In the genomic region with DNA sequence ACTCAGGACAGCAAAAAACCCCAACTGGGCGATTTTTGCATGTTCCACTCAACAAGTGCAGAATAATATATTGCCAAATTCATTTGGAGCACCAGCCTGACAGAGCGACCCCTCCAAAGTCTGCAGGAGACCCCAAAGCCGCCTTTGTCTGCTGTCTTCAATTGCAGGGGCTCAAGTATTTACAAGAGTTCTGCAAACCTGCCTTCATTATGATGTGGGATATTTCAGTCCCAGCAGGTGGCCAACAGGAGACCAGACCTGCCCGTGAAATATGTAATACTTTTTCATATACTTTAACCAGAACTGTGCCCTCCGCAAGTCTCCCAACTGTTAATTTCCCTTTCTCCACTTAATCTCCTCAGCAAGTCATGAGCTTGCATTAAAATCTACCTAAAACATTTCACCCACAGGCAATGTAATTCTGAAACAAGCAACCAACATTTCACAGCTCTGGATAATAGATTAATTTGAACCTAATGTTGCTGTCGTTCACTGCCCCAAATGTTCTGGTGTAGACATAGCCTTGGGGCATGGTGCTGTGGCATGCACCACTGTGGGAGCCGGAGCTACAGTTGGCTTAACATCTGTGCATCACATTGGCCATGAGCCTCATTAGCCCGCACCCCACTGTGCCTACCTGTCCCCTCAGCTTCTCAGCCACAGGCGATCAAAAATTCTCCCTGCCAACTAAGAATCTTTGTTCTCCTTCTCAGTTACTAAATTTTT, we compare ENCODE assay signal across 17 mouse cellular contexts.
DNase-seq lines count a peak whose midpoint lies in the region; ATAC-seq and TF ChIP-seq lines count a peak whose summit lies in the region.
"Had no signal": no experiment of that assay in that cellular context is flagged by ENCODE, and none has a peak within 500 bp of the region (broad histone marks: within the 10 kb centered on the region; RNA-seq: fewer than 3 reads in every experiment).

No protein-coding gene starts in this region.

- H3K27me3 ChIP-seq in lung, embryonic 14.5 days (ENCODE audit: insufficient read depth, low read length), result no peaks in the 10 kb centered on the region
- H3K27me3 ChIP-seq in embryonic facial prominence, embryonic 13.5 days, result peaks cover 12% of the 10 kb centered on the region; the same call in 1 of the 2 replicates
- no peaks in the 10 kb centered on the region for H3K27me3 ChIP-seq in limb, embryonic 10.5 days (ENCODE audit: low read depth, poor library complexity, severe bottlenecking)
- H3K27me3 ChIP-seq: embryonic facial prominence, embryonic 12.5 days; forebrain, embryonic 15.5 days had no signal

- H3K27ac ChIP-seq in lung, embryonic 14.5 days (ENCODE audit: low read depth), result peak overlapping the region; percentile 65
- H3K27ac ChIP-seq in embryonic facial prominence, embryonic 13.5 days, result no peak overlapping the region
- peak overlapping the region; percentile 91 for H3K27ac ChIP-seq in limb, embryonic 10.5 days
- H3K27ac ChIP-seq: embryonic facial prominence, embryonic 12.5 days; forebrain, embryonic 15.5 days had no signal

- no peak for ATAC-seq in lung, embryonic 14.5 days (ENCODE audit: insufficient read depth)
- ATAC-seq in embryonic facial prominence, embryonic 13.5 days (ENCODE audit: insufficient number of reproducible peaks, insufficient read depth, low FRiP score, low TSS enrichment, low read depth), result 0 out of 2 replicates have a peak, but pooled peaks have one; percentile 62
- ATAC-seq in activated CD4-positive, CD25-positive, alpha-beta regulatory T cell, adult 4 months, result no peak
- ATAC-seq: CD4-positive, CD25-positive, alpha-beta regulatory T cell, adult 4 months; forebrain, embryonic 15.5 days; intestine, embryonic 16.5 days; liver, postnatal 0 days had no signal

- intact Hi-C loops in left cerebral cortex, postnatal 36 days (cut with DNase I), result no loop called here

- H3K4me2 ChIP-seq in lung, embryonic 14.5 days, result no peak overlapping the region
- H3K4me2 ChIP-seq in embryonic facial prominence, embryonic 13.5 days, result no peak overlapping the region
- H3K4me2 ChIP-seq: embryonic facial prominence, embryonic 12.5 days; forebrain, embryonic 15.5 days; midbrain, embryonic 11.5 days had no signal

- WGBS in lung, embryonic 14.5 days, result 71% methylated on average over 9 of the region's 9 CpGs
- WGBS in embryonic facial prominence, embryonic 13.5 days, result 54% methylated on average over 9 of the region's 9 CpGs
- WGBS in limb, embryonic 10.5 days, result 39% methylated on average over 9 of the region's 9 CpGs

- H3K4me3 ChIP-seq in lung, embryonic 14.5 days (ENCODE audit: low read depth, low read length), result no peak overlapping the region
- H3K4me3 ChIP-seq in embryonic facial prominence, embryonic 13.5 days, result no peak overlapping the region
- no peak overlapping the region for H3K4me3 ChIP-seq in limb, embryonic 10.5 days
- H3K4me3 ChIP-seq: embryonic facial prominence, embryonic 12.5 days; forebrain, embryonic 15.5 days had no signal

- no peak overlapping the region for H3K9ac ChIP-seq in lung, embryonic 14.5 days
- H3K9ac ChIP-seq in embryonic facial prominence, embryonic 13.5 days, result no peak overlapping the region
- H3K9ac ChIP-seq: embryonic facial prominence, embryonic 12.5 days; forebrain, embryonic 15.5 days; liver, postnatal 0 days had no signal

- no peaks in the 10 kb centered on the region for H3K36me3 ChIP-seq in lung, embryonic 14.5 days (ENCODE audit: insufficient read depth)
- H3K36me3 ChIP-seq in embryonic facial prominence, embryonic 13.5 days, result no peaks in the 10 kb centered on the region
- H3K36me3 ChIP-seq in limb, embryonic 10.5 days, result no peaks in the 10 kb centered on the region
- H3K36me3 ChIP-seq: embryonic facial prominence, embryonic 12.5 days; forebrain, embryonic 15.5 days had no signal

- TF ChIP-seq CTCF in lung, embryonic 14.5 days (IDR thresholded peaks at IDR 0.05; ENCODE audit: low read depth), result no peak

- DNase-seq in lung, embryonic 14.5 days, result no peak
- no peak for DNase-seq in lung, postnatal 4 days
- peak; percentile 59 to 83 for DNase-seq in kidney, adult 8-10 months
- peak; percentile 87 for DNase-seq in limb, embryonic 10.5 days (ENCODE audit: low spot score)
- DNase-seq in left cerebral cortex, postnatal 36 days (ENCODE audit: low spot score in 2 of 2), result no peak
- no peak for DNase-seq in frontal cortex, postnatal 25 days (ENCODE audit: low spot score in 2 of 2)
- DNase-seq: cerebellum, adult 11-12 months; heart, postnatal 4 days; liver, postnatal 0 days; spleen, adult 18-20 months had no signal

- peaks cover 20% of the 10 kb centered on the region for H3K4me1 ChIP-seq in lung, embryonic 14.5 days (ENCODE audit: insufficient read depth)
- peaks cover 19% of the 10 kb centered on the region for H3K4me1 ChIP-seq in embryonic facial prominence, embryonic 13.5 days
- H3K4me1 ChIP-seq in limb, embryonic 10.5 days, result peaks cover 78% of the 10 kb centered on the region
- H3K4me1 ChIP-seq: forebrain, embryonic 15.5 days had no signal

- no peaks in the 10 kb centered on the region for H3K9me3 ChIP-seq in lung, embryonic 14.5 days (ENCODE audit: low read depth, low read length)
- no peaks in the 10 kb centered on the region for H3K9me3 ChIP-seq in embryonic facial prominence, embryonic 13.5 days
- H3K9me3 ChIP-seq in limb, embryonic 10.5 days (replicated peaks), result no peaks in the 10 kb centered on the region
- H3K9me3 ChIP-seq: embryonic facial prominence, embryonic 12.5 days; forebrain, embryonic 15.5 days had no signal

Comparison
In these comparisons a context has a peak if more than half of its experiments do, and no peak if none do; other contexts are left out.
1. DNase-seq: peak in kidney, adult 8-10 months (2 of 2) and limb, embryonic 10.5 days (single experiment); none in lung, embryonic 14.5 days (single experiment), lung, postnatal 4 days (0 of 2), left cerebral cortex, postnatal 36 days (0 of 2) and frontal cortex, postnatal 25 days (0 of 2).